Mouse (Mus musculus) midbrain, embryonic 10.5 days (tissue): ENCODE results near the gene Cryga. TPM values are rescaled to one million over a fixed set of nuclear protein-coding genes. Genes with fewer than 3 reads are reported as not detected.
"Not testable (repeated sequence)": the region's sequence is repeated elsewhere in the genome, so short reads cannot be mapped to it uniquely, and the experiment has no call there.

Source experiments
- DNase-seq: peaks from one replicate; pipeline ENCODE4 v3.0.0-alpha.2; 2017; ENCODE audit warnings: low spot score
- H3K27ac ChIP-seq: fragments of 300-500 bp; sonication (generic); replicated peaks from 2 replicates; pipeline ENCODE4 v1.5.1; 2016; ENCODE audit warnings: mild to moderate bottlenecking
- H3K27me3 ChIP-seq: fragments of 300-500 bp; sonication (generic); 2 replicates; pipeline ENCODE4 v1.6.1; 2016; ENCODE audit warnings: low read depth, mild to moderate bottlenecking; ENCODE audit not compliant: poor library complexity, severe bottlenecking
- H3K36me3 ChIP-seq: fragments of 300-500 bp; sonication (generic); 2 replicates; pipeline ENCODE4 v1.6.1; 2016; ENCODE audit warnings: mild to moderate bottlenecking, moderate library complexity
- H3K4me1 ChIP-seq: fragments of 300-500 bp; sonication (generic); 2 replicates; pipeline ENCODE4 v1.6.1; 2016
- H3K4me3 ChIP-seq: fragments of 300-500 bp; sonication (generic); 2 replicates; pipeline ENCODE4 v1.5.1; 2016; ENCODE audit warnings: mild to moderate bottlenecking, moderate library complexity
- H3K9me3 ChIP-seq: fragments of 300-500 bp; sonication (generic); replicated peaks from 2 replicates; pipeline ENCODE4 v1.6.1; 2016; ENCODE audit warnings: mild to moderate bottlenecking
- WGBS: fragments of 180-500 bp; shearing (Covaris S2); methylation state at CpG from one replicate; pipeline ENCODE4 v1.1.7; 2016; 5-methylcytosine and 5-hydroxymethylcytosine counted together
- polyA plus RNA-seq: library from polyadenylated mRNA; unstranded; fragments of >200 nt; fragmentation: Nextera tagmentation; extraction: Ambion mirVana; gene quantifications from 2 replicates; pipeline ENCODE4 v1.2.1, GENCODE M21; 2016

The Cryga gene
- polyA plus RNA-seq, 1 experiment from 2014 or later, result not detected

- Histone ChIP-seq H3K27me3 (no peaks in the 10 kb centered on the region), H3K36me3 (no peaks in the 10 kb centered on the region), H3K27ac (no peak within 1 kb of the TSS), H3K4me1 (peaks cover 4% of the 10 kb centered on the region; the same call in 1 of the 2 replicates), H3K4me3 (no peak within 1 kb of the TSS), H3K9me3 (no peaks in the 10 kb centered on the region)
- WGBS, result 71% methylated on average over 6 of the region's 6 CpGs
- no peak for DNase-seq
Measured at GRCm38 (mm10) chr1:65073589-65073988, 29.6 kb downstream of the Cryga start, which contains the start of gene Crygc. Crygc (minus strand) TSS chr1:65073689.

GRCm38 (mm10) chr1:65067842-65068241 lies 35.3 kb downstream of the Cryga start:
- H3K4me1 ChIP-seq, result no peaks in the 10 kb centered on the region
- no peaks in the 10 kb centered on the region for H3K27me3 ChIP-seq
- H3K27ac ChIP-seq, result no peak overlapping the region
- H3K9me3 ChIP-seq, result no peaks in the 10 kb centered on the region
- no peak overlapping the region for H3K4me3 ChIP-seq
- no peak for DNase-seq
- no peaks in the 10 kb centered on the region for H3K36me3 ChIP-seq

GRCm38 (mm10) chr1:65064201-65064600 lies 39.0 kb downstream of the Cryga start:
- 85% methylated on average over 15 of the region's 15 CpGs for WGBS
- Histone ChIP-seq H3K36me3 (no peaks in the 10 kb centered on the region), H3K4me3 (no peak overlapping the region), H3K9me3 (no peaks in the 10 kb centered on the region), H3K27me3 (no peaks in the 10 kb centered on the region), H3K4me1 (no peaks in the 10 kb centered on the region), H3K27ac (no peak overlapping the region)
- no peak for DNase-seq

GRCm38 (mm10) chr1:65063352-65063751 lies 39.8 kb downstream of the Cryga start, which contains the start of gene Crygd:
Crygd (minus strand) TSS chr1:65063452.
- WGBS, result 83% methylated on average over 8 of the region's 8 CpGs
- no peaks in the 10 kb centered on the region for H3K9me3 ChIP-seq
- no peaks in the 10 kb centered on the region for H3K27me3 ChIP-seq
- H3K4me3 ChIP-seq, result no peak within 1 kb of the TSS
- no peak for DNase-seq
- H3K27ac ChIP-seq, result no peak within 1 kb of the TSS
- H3K4me1 ChIP-seq, result no peaks in the 10 kb centered on the region
- H3K36me3 ChIP-seq, result no peaks in the 10 kb centered on the region

- Histone ChIP-seq H3K4me3 (no peak overlapping the region), H3K27ac (no peak overlapping the region), H3K36me3 (no peaks in the 10 kb centered on the region), H3K27me3 (no peaks in the 10 kb centered on the region), H3K9me3 (no peaks in the 10 kb centered on the region), H3K4me1 (peaks cover 15% of the 10 kb centered on the region)
- no peak for DNase-seq
- 53% methylated on average over 2 of the region's 2 CpGs for WGBS
Measured at GRCm38 (mm10) chr1:65052140-65052539, 51.0 kb downstream of the Cryga start.

GRCm38 (mm10) chr1:65051696-65052095 lies 51.5 kb downstream of the Cryga start:
- no peaks in the 10 kb centered on the region for H3K36me3 ChIP-seq
- no peak overlapping the region for H3K4me3 ChIP-seq
- H3K9me3 ChIP-seq, result no peaks in the 10 kb centered on the region
- H3K27me3 ChIP-seq, result no peaks in the 10 kb centered on the region
- 64% methylated on average over 7 of the region's 7 CpGs for WGBS
- H3K27ac ChIP-seq, result no peak overlapping the region
- peaks cover 15% of the 10 kb centered on the region for H3K4me1 ChIP-seq
- no peak for DNase-seq

GRCm38 (mm10) chr1:65050952-65051351 lies 52.2 kb downstream of the Cryga start, which contains the start of gene Cryge:
Cryge (minus strand) TSS chr1:65051149.
- not testable (repeated sequence) for H3K36me3 ChIP-seq, H3K4me3 ChIP-seq, H3K9me3 ChIP-seq, DNase-seq, H3K27me3 ChIP-seq
- Histone ChIP-seq H3K4me1 (peaks cover 15% of the 10 kb centered on the region), H3K27ac (peak within 1 kb of the TSS; percentile 49; the same call in 1 of the 2 replicates)
- WGBS, result 63% methylated on average over 12 of the region's 12 CpGs

Other genes starting within 250 kb of the Cryga start
- 7.3 and 7.6 TPM in 2 replicates for gene Plekhm3, start 146.5 kb downstream of the Cryga start, polyA plus RNA-seq
- gene Akr1cl, start 70.6 kb downstream of the Cryga start, polyA plus RNA-seq, result 0.15 and 0.42 TPM in 2 replicates
- 0.46 and 1.2 TPM in 2 replicates for gene Cryge, start 52.2 kb downstream of the Cryga start, polyA plus RNA-seq
- gene Crygd, start 39.9 kb downstream of the Cryga start, polyA plus RNA-seq, result not detected in 2 replicates
- 0.24 TPM in 1 of 2 replicates, not detected in the other for gene Crygc, start 29.7 kb downstream of the Cryga start, polyA plus RNA-seq
- not detected in 2 replicates for gene Crygb, start 21.1 kb downstream of the Cryga start, polyA plus RNA-seq
- 0.19 TPM in 1 of 2 replicates, not detected in the other for gene Gm28845, start 16.2 kb upstream of the Cryga start, polyA plus RNA-seq
- 0.16 TPM in 1 of 2 replicates, not detected in the other for gene D630023F18Rik, start 19.8 kb upstream of the Cryga start, polyA plus RNA-seq
- 295 and 381 TPM in 2 replicates for gene Idh1, start 83.1 kb upstream of the Cryga start, polyA plus RNA-seq
- 10.5 and 13.7 TPM in 2 replicates for gene Pikfyve, start 83.3 kb upstream of the Cryga start, polyA plus RNA-seq
- gene Pth2r, start 178.7 kb upstream of the Cryga start, polyA plus RNA-seq, result 0.10 and 0.25 TPM in 2 replicates